Mouse (Mus musculus) heart, adult 2 months (tissue): ENCODE measurements at regions not wholly inside any gene's neighbourhood (a gene's known extent, or its start where the extent isn't known, plus 50 kb on each side); places are given as distances from the start of the nearest gene placed in this dataset.

ENCODE experiments used
- CTCF ChIP-seq: fragments of 200-600 bp; IDR thresholded peaks from 2 replicates; pipeline ENCODE4 v1.8.1; 2022; ENCODE audit warnings: antibody characterized with exemption, mild to moderate bottlenecking, moderate library complexity
- EP300 ChIP-seq: fragments of 200-500 bp; IDR thresholded peaks from 2 replicates; pipeline ENCODE4 v1.6.1; 2011; ENCODE audit warnings: low read depth, low read length, control low read depth; ENCODE audit not compliant: insufficient read depth
- POLR2A ChIP-seq: fragments of 200-500 bp; IDR thresholded peaks from 2 replicates; pipeline ENCODE4 v1.6.1; 2011; ENCODE audit warnings: mild to moderate bottlenecking, low read depth, low read length, control low read depth; ENCODE audit not compliant: insufficient read depth

DNA sequence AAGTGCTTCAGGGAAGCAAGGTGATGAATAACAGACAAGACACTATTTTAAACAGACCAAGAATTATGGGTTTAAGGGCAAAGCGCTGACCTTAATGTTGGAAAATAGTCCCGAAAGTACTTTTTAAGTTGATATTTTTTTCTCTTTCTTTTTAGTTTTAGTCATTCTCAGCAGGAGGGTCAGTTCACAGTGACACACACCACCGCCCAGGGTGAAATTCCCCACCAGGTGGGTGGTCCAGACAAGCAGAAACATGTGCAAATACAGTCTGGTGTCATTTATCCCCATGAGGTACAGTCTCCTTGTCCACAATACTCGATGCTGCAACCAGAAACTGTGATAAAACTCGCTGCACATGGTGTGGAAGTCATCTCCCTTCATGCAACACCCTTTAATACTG lies 435.5 kb downstream of the Fat4 start:
- TF ChIP-seq CTCF (no peak), POLR2A (no peak), EP300 (no peak)
